Comparison of ENCODE assay signal across 8 mouse cellular contexts in the genomic region with DNA sequence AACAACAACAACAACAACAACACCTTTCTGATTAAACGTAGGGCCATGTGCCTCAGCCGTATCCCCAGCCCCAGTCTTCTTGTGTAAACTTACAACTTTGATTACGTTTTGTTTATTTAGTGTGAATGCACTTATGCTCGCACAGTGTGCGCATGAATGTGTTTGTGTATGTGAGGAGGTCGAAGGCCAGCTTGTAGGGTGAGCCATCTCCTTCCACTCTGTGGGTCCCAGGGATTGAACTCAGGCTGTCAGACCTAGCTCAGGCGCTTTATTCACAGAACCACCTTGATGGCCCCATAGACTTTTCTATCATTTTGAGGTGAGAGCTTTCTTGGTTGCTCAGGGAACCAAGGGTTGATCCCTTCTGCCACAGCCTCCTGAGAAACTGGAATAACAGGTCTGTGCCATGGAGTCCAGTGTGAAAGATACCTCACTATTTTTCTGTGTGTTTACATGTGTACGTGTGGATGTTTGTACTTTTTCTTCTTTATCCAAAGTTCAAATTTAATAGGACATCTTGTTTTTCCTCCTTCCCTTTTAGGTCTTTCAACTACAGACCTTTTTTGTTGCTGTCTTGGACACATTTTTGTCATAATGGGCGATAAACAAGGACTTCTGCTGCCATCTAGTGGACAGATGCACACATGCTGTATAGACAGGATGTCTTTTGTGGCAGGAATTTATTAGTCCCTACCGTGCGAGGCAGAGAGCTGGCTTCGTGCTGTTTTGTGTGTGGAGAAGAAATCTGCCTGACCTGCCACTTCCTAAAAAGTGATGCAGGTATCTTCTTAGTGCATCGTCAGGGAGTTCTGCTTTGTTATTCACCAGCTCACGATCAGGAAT. TPM values are rescaled to one million over a fixed set of nuclear protein-coding genes. Genes with fewer than 3 reads are reported as not detected.
DNase-seq lines count a peak whose midpoint lies in the region; ATAC-seq and TF ChIP-seq lines count a peak whose summit lies in the region.

No protein-coding gene starts in this region.

- no peak overlapping the region for H3K4me2 ChIP-seq in lung, postnatal 0 days (replicated peaks; ENCODE audit: low read depth, low read length)

- TF ChIP-seq CTCF in G1E (IDR thresholded peaks at IDR 0.05; ENCODE audit: low read depth, low read length) = peak; percentile 85
- TF ChIP-seq CTCF in lung, postnatal 0 days (IDR thresholded peaks at IDR 0.05) = peak; percentile 98

- H3K9me3 ChIP-seq in G1E (replicated peaks) = no peaks in the 10 kb centered on the region
- no peaks in the 10 kb centered on the region for H3K9me3 ChIP-seq in lung, postnatal 0 days (ENCODE audit: low read length)

- no peak overlapping the region for H3K4me3 ChIP-seq in G1E (ENCODE audit: low read depth, low read length)
- no peak overlapping the region for H3K4me3 ChIP-seq in lung, postnatal 0 days (ENCODE audit: low read depth, low read length)

- no peak overlapping the region for H3K27ac ChIP-seq in lung, postnatal 0 days (ENCODE audit: low read length)

- no peaks in the 10 kb centered on the region for H3K27me3 ChIP-seq in G1E (ENCODE audit: insufficient read depth, low read length)
- H3K27me3 ChIP-seq in lung, postnatal 0 days (replicated peaks; ENCODE audit: insufficient read depth, low read length) = no peaks in the 10 kb centered on the region

- no peak overlapping the region for H3K9ac ChIP-seq in lung, postnatal 0 days (replicated peaks; ENCODE audit: low read depth)

- DNase-seq in G1E (ENCODE audit: low spot score) = peak; percentile 48
- peak; percentile 63 for DNase-seq in c-Kit-negative CD71-positive TER-119-positive erythroid progenitor cells, embryonic 14.5 days (ENCODE audit: low read depth, low spot score)
- DNase-seq in fibroblast of lung, adult 2 months (ENCODE audit: low read depth) = peak; percentile 76
- peak; percentile 82 for DNase-seq in heart, postnatal 4 days
- DNase-seq in layer of hippocampus, adult 11-12 months (ENCODE audit: low spot score) = peak; percentile 90
- peak; percentile 96 for DNase-seq in lung, postnatal 0 days (ENCODE audit: low spot score)
- DNase-seq in retina, embryonic 14.5 days (ENCODE audit: low spot score) = peak; percentile 97
- peak; percentile 47 to 50 for DNase-seq in thymus, postnatal 36 days

- 17% methylated on average over 14 of the region's 14 CpGs for WGBS in lung, postnatal 0 days

- TF ChIP-seq EP300 in lung, postnatal 0 days (IDR thresholded peaks at IDR 0.05) = no peak

- H3K4me1 ChIP-seq in G1E (ENCODE audit: insufficient read depth, low read depth, low read length) = peaks cover 52% of the 10 kb centered on the region
- no peaks in the 10 kb centered on the region for H3K4me1 ChIP-seq in lung, postnatal 0 days (ENCODE audit: insufficient read depth, low read depth, low read length)

- no peaks in the 10 kb centered on the region for H3K36me3 ChIP-seq in G1E (replicated peaks)
- no peaks in the 10 kb centered on the region for H3K36me3 ChIP-seq in lung, postnatal 0 days (ENCODE audit: insufficient read depth, low read length)

- no peak for ATAC-seq in G1E (ENCODE audit: extremely low read depth, insufficient number of reproducible peaks, low FRiP score, poor library complexity, severe bottlenecking)
- ATAC-seq in lung, postnatal 0 days = peak; percentile 87

RNA-seq across cellular contexts. Expression of a gene that starts 18.4 kb away (rescaled TPM):
- total RNA-seq in G1E (2014; fragmentation: Nextera tagmentation) = not detected in 2 replicates
- total RNA-seq in G1E (2017) = 2.2 and 2.8 TPM in 2 replicates
- polyA plus RNA-seq in G1E (2012) = not detected in 2 replicates
- 10 to 100 TPM; 57.0 to 61.3 TPM for total RNA-seq in heart, postnatal 4 days (2021)
- polyA plus RNA-seq in lung, postnatal 0 days (2015; fragmentation: Nextera tagmentation; extraction: Ambion mirVana) = 43.0 and 46.3 TPM in 2 replicates

RNA-seq across cellular contexts. Expression of a gene that starts 26.0 kb away (rescaled TPM):
- total RNA-seq in G1E (2014; fragmentation: Nextera tagmentation) (not detected in 2 replicates), G1E (2017) (194 and 209 TPM in 2 replicates)
- polyA plus RNA-seq in G1E (2012) = not detected in 2 replicates
- 10 to 100 TPM; 10.1 to 12.1 TPM for total RNA-seq in heart, postnatal 4 days (2021)
- polyA plus RNA-seq in lung, postnatal 0 days (2015; fragmentation: Nextera tagmentation; extraction: Ambion mirVana) = 7.6 and 10.4 TPM in 2 replicates

RNA-seq across cellular contexts. Expression of a gene that starts 32.3 kb away (rescaled TPM):
- total RNA-seq in G1E (2014; fragmentation: Nextera tagmentation) (not detected in 2 replicates), G1E (2017) (0.87 and 1.2 TPM in 2 replicates)
- polyA plus RNA-seq in G1E (2012) = not detected in 2 replicates
- total RNA-seq in heart, postnatal 4 days (2021) = under 1 TPM; 0.33 to 0.43 TPM
- polyA plus RNA-seq in lung, postnatal 0 days (2015; fragmentation: Nextera tagmentation; extraction: Ambion mirVana) = not detected in 2 replicates

RNA-seq across cellular contexts. Expression of a gene that starts 33.7 kb away (rescaled TPM):
- total RNA-seq in G1E (2014; fragmentation: Nextera tagmentation) (25.6 and 29.4 TPM in 2 replicates), G1E (2017) (75.1 and 81.7 TPM in 2 replicates)
- polyA plus RNA-seq in G1E (2012) = 12.6 and 15.5 TPM in 2 replicates
- 10 to 100 TPM; 11.6 to 12.0 TPM for total RNA-seq in heart, postnatal 4 days (2021)
- polyA plus RNA-seq in lung, postnatal 0 days (2015; fragmentation: Nextera tagmentation; extraction: Ambion mirVana) = 10.1 and 11.7 TPM in 2 replicates

RNA-seq across cellular contexts. Expression of a gene that starts 34.3 kb away (rescaled TPM):
- total RNA-seq in G1E (2014; fragmentation: Nextera tagmentation) = 0.53 TPM in 1 of 2 replicates, not detected in the other
- 0.58 and 0.66 TPM in 2 replicates for total RNA-seq in G1E (2017)
- polyA plus RNA-seq in G1E (2012) = 0.20 and 0.35 TPM in 2 replicates
- under 1 TPM; 0.62 to 0.65 TPM for total RNA-seq in heart, postnatal 4 days (2021)
- 0.26 and 0.44 TPM in 2 replicates for polyA plus RNA-seq in lung, postnatal 0 days (2015; fragmentation: Nextera tagmentation; extraction: Ambion mirVana)

Comparison
In these comparisons a context has a peak if more than half of its experiments do, and no peak if none do; other contexts are left out.
1. RNA of a gene that starts 18.4 kb away (total RNA-seq): 57.0 to 61.3 TPM in heart, postnatal 4 days; 2.2 to 2.8 TPM in G1E; every median in the first group is over 10 times any median in the second.
2. Peak in every context shown above with its lines, with median percentiles within 50 percentile points of each other: DNase-seq.